Mouse (Mus musculus) 416B (cell line): ENCODE data around the gene Dctn2.
"Not testable (repeated sequence)": the region's sequence is repeated elsewhere in the genome, so short reads cannot be mapped to it uniquely, and the experiment has no call there.

Source experiments
- DNase-seq: peaks from one replicate; pipeline ENCODE4 v3.0.0; 2011; ENCODE audit warnings: low read depth

The Dctn2 gene

DNA sequence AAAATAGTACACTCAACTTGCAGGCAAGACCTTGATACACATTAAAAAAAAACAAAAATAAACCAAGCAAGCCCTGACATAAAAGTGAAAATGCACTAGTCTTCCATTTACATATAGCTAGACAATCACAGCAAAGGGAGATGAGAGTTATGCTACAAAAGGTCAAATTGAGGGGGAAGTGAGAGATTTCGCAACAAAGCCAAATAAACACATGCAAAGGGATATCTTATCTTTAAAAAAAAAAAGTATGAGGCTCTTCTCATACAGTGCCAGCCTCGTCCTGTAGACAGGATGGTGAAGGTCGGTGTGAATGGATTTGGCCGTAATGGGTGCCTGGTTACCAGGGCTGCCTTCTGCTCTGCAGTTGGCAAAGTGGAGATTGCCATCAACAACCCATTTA, 46.7 kb downstream of the Dctn2 start:
- peak; percentile 76 for DNase-seq

DNA sequence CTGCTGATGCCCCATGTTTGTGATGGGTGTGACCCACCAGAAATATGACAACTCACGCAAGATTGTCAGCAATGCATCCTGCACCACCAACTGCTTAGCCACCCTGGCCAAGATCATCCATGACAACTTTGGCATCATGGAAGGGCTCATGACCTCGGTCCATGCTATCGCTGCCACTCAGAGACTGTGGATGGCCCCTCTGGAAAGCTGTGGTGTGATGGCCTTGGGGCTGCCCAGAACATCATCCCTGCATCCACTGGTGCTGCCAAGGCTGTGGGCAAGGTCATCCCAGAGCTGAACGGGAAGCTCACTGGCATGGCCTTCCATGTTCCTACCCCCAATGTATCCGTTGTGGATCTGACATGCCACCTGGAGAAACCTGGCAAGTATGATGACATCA, 47.3 kb downstream of the Dctn2 start:
- DNase-seq, result not testable (repeated sequence)

DNA sequence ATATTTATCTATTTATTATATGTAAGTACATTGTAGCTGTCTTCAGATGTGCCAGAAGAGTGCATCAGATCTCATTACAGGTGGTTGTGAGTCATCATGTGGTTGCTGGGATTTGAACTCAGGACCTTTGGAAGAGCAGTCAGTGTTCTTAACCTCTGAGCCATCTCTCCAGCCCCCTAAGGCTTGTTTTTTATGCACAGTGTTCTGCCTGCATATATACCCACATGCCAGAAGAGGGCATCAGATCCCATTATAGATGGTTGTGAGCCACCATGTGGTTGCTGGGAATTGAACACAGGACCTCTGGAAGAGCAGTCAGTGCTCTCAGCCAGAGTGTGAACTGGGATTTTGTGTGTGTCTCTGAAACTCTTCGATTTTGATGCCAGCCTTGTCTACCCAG, 48.8 kb downstream of the Dctn2 start:
- DNase-seq, result not testable (repeated sequence)

DNA sequence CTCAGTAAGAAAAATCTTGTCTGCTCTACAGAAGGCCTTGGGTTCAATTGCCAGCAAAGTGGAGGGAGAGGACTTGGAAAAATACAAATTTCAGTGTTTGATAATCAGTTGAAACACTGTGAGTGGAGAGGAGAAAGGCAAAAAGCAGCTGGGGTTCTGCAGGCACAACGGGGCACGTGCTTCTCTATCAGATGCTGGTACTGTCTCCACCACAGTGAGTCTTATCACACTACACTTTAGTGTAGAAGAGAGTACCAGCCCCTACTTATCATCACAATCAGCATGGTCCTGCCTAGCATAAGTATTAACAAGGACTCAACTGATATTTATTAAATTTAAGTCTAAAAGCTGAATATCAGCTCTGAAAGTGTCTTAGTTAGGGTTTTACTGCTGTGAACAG, 51.1 kb downstream of the Dctn2 start:
- DNase-seq, result no peak

DNA sequence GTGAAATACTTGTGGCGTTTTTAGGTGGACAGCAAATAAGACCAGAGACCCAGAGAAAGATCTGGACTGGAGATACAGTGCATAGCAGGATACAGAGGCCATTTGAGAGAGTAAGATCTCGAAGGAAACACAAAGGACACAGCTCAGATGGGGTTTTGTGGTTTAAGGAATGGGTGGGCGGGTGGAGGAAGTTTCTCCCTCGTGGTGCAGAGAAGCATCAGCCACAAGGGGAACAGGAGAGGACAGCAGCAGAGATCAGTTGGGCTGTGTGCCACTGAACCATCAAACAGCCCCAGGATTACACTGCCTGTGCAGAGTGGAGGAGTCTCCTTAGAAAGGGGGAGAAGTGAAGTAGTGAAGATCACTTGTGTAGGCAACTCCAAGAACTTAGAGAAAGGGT, 51.8 kb downstream of the Dctn2 start:
- DNase-seq, result peak; percentile 37

DNA sequence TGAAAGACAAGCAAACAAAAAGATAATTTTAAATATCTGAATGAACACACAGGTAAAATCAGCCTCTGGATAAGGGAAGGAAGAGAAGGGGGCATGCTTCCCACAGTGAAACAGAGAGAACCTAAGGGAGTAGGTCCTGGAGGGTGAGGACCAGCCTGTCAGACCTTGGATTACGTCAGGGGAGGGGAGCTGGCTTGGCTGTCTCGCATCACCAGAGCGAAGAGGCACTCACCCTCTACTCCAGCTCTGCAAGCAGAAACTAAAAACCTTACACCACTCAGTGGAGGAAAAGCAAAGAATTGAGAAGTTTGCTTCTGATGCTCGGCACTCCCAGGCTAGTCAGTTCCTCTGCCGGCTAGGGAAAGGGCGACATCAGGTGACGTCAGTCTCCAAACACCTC, 53.8 kb downstream of the Dctn2 start:
- no peak for DNase-seq

DNA sequence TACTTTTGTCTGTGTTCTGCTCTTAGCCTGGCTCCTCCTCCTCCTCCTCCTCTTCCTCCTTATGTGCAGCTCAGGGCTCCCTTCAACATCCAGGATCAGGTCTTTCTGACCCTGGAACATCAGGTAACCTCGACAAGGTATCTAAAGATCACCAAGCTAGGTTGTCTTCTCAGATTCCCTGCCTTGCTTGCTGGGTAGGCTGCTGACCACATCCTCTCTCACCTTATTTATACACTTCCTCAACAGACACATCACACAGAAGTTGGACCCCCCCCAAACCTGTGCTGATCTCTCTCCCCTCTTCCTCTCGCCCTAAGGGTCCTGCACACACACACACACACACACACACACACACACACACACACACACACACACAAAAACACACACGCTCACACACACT, 55.5 kb downstream of the Dctn2 start, which contains the start of gene Arhgap9:
Arhgap9 (plus strand) TSS at position 344 of the 400 bp plus-strand sequence.
- no peak for DNase-seq

DNA sequence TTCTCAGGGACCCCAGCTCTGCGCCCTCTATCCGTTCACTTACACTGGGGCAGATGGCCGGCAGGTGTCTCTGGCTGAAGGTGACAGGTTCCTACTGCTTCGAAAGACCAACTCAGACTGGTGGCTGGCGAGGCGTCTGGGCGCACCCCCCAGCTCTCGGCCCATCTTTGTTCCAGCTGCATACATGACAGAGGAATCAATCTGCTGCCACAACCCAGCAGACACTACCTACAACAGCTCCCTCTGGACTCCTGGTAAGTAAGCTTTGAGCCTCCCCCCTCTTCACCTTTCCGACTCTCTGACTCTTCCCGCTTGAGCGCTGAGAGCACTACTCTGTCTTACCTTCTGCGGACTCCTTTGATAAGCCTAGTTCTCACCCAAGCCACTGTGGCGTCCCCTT, 56.0 kb downstream of the Dctn2 start:
- DNase-seq, result no peak

DNA sequence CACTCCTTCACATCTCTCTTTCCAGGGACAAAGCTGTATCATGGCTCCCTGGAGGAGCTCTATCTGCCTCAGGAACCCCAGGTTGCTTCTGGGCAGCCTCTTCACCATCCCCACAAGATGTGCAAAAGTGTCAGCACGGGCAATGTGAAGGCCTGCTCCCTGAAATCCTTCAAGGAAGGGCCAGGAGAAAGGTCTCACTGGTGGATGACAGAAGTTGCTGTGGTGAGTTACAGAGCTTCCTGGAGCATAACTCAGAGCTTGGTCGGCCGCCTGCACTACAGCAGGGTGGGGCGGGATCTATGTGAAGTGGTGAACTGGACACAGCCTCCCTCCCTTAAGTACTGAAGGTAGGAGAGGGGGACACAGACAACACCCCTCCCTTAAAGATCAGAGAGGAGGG, 56.5 kb downstream of the Dctn2 start:
- no peak for DNase-seq

DNA sequence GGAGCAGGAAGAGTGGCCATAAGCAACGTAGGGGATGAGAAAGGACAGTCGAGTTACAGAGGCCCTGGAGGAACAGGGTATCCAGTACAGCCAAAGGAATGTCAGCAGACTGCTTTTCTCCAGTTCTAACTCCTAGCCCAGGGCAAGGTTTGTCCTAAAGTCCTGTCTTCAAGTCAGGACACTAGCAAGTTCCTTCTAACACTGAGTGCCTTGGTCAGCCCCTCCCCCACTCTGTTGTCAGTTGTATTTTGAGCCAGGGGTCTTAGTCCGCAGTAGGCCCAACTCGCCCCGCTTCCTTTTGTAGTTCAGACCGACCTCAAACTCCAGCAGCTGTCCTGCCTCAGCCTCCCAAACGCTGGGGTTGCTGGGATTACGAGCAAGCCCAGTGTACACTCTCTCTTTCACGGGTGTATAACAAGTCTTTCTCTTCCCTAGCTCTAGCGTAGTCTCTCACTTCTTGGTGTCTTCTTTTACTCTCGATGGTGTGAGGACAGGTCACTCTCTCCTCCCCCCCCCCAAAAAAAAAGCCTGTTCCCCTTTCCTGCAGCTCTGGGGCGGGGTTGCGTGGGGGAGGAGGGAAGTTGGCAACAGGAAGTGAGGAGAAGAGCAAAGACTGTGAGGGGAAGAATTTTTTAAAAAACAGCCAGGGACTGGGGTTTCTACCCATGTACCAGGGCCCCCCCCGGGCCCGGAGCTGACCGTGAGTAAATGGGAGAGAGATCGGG, 57.1 kb downstream of the Dctn2 start:
- DNase-seq, result peak; percentile 69

DNA sequence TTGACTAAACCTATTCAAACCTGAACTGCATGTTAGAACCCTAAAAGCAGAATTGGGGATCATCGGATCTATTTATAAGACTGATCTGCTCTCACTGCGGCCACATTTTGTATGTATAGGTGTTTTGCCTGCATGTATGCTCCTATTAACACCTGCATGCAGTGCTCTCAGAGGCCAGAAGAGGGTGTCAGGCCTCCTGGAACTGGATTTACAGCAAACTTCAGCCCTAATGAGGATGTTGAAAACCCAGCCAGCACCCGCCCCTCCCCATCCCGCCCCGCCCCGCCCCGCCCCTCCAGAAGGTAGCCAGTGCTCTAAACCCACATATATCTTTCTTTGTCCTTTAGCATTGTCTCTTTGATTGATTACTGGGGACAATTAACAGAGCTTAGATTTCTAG, 58.3 kb downstream of the Dctn2 start:
- peak; percentile 89 for DNase-seq

DNA sequence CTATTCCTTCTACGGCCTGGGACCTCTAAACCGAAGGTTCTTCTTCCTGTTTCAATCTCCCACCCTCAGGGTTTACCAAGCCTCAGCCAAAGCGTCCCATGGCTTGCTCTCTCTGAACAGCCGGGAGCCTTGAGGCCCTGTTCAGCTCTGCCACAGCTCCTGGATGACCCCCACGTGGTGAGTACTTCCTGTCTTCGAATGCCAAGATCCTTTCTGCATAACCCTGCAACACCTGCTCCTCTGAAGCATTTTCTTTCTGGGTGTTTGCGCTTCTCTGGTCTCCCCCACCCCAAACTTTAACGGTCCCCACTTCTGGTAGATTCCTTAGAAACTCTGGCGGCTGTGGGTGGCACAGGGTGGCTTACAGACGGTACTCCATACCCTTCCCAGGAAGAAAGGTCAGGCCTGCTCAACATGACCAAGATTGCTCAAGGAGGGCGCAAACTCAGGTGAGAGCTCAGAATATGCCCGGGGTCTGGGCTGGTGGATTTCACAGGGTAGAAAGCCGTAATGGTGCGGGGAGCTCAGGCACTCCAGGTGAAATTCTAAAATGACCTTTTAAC, 59.4 kb downstream of the Dctn2 start:
- no peak for DNase-seq

DNA sequence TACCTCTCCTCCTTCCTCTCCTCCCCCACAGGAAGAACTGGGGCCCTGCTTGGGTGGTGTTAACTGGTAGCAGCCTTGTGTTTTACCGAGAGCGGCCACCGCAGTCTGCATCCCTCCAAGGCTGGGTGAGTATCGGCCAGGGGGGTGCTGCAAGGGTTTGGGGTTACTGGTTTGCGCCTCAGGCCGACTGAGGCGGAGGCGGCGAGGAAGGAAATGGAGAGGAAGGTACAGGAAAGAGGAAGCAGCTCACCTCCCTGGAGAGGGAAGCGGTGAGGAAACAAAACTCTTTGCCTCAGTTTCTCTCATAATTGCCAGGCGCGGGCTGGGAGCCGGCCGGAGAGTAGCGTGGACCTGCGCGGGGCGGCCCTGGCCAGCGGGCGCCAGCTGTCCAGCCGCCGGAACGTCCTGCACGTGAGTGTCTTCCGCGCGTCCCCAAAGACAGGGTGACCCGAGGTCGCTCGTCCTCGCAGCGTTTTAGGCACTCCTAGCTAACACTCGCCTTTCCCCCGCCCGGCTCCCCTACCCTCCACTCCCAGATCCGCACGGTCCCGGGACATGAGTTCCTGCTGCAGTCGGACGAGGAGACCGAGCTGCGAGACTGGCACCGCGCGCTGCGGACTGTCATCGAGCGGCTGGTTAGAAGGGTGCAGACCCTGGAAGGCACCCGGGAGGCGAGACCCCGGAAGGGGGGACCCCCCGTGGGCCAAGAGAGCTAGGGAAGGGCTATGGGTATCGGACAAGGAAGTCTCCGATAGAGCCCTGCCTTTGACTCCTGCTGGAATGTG, 60.0 kb downstream of the Dctn2 start:
- DNase-seq, result no peak

DNA sequence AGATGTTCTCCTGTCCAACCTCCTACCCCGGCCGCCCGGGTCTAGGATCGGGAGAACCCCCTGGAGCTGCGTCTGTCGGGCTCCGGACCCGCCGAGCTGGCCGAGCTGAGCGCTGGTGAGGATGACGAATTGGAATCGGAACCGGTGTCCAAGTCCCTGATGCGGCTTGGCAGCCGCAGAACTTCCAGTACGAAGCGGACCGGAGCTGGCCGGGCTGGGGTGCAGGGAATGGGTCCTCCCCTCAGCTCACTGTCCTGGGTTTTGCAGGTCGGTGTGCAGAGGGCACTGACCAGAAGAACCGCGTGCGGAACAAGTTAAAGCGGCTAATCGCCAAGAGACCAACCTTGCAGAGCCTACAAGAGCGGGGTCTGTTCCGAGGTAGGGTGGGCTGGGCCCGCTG, 60.7 kb downstream of the Dctn2 start:
- DNase-seq, result no peak

DNA sequence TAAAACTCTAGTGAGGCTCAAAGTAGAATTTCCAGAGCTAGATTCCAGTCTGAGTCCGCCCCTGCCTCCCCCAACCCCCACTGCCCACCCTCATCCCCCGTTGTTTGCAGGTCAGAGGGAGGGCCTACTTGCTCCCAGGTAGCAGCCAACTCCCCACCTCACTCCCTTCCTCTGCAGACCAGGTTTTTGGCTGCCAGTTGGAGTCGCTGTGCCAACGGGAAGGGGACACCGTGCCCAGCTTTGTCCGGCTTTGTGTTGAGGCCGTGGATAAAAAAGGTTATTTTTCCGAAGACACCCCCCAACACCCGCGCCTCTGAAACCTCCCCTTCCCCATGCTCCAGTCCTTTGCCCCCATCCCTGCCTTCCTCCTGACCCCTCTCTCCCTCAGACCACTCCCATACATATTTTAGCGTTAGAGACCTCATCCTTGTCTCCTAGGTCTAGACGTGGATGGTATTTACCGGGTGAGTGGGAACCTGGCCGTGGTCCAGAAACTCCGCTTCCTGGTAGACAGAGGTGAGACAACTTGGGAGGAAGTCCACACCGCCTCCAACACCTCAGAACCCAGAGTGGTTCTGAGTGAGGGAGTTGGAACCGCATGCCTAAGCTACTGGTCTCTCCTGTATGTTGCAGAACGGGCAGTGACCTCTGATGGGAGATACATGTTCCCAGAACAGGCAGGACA, 61.4 kb downstream of the Dctn2 start:
- DNase-seq, result no peak

DNA sequence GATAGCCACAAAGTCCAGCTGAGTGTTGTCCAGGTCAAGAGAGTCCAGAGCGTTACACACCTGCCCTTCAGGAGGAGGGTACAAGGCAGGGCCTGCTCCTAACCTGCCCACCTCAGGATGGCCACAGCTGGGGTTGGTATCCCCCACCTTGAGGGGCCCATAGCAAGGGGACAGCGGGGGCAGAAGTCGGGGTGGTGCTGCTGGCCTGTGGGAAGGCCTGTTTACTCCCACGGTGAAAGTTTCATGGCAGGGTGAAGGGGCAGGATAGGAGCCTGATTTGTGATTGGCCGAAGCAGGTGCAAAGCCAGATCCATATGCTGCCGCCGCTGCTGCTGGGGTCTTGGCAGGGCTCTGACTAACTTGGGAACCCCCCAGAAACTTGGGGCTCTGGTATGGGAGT, 64.0 kb downstream of the Dctn2 start:
- no peak for DNase-seq
